Mouse (Mus musculus) retina, postnatal 1 day (tissue): ENCODE results near the gene L3hypdh.

Experiments
- DNase-seq: peaks from one replicate; pipeline ENCODE4 v3.0.0-alpha.2; 2012

Gene L3hypdh

GRCm38 (mm10) chr12:72085329-72086165 is at the start of gene L3hypdh, which contains the start of gene Jkamp:
Gene L3hypdh, minus strand, starts transcription at chr12:72085439.
Gene Jkamp, plus strand, starts transcription at chr12:72085589.
- DNase-seq: peak; percentile 100

DNA sequence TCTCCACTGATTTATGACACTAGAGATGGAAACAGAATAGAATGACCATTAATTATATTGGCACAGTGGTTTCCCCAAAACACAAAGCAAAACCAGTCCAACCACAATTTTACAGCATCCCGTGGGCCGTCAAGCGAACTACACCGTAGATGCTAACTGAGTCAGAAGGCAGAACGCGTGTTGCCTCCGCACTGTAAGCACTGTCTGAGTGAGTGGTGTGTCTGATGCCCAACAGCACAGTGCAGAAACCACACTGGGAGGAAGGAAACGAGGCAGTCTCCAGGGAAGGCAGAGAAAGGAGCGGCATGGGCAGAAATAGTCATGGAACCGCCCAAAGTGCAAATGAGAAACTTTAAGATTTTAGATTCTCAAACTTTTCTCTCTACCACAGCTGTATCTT is 44.0 kb upstream of the L3hypdh start:
- no peak for DNase-seq

- DNase-seq: no peak
Observed at GRCm38 (mm10) chr12:72115686-72116345, 30.6 kb upstream of the L3hypdh start.

DNA sequence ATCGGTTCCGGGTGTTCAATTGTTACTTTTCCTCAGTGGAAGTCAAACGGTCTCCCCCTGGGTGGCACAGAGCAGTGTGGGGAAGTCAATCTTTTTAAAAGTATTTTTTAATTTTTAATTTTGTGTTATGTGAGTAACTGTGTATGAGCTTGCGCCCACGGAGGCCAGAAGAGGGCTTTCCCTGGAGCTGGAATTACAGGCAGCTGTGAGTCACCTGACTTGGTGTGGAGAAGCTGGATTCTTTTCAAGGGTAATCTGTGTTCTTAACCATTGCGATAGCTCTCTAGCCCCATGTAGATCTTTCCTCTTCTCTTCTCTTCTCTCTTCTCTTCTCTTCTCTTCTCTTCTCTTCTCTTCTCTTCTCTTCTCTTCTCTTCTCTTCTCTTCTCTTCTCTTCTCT is 29.9 kb upstream of the L3hypdh start:
- no peak for DNase-seq

- peak; percentile 89 for DNase-seq
Observed at GRCm38 (mm10) chr12:72104525-72105281, 19.5 kb upstream of the L3hypdh start.

DNA sequence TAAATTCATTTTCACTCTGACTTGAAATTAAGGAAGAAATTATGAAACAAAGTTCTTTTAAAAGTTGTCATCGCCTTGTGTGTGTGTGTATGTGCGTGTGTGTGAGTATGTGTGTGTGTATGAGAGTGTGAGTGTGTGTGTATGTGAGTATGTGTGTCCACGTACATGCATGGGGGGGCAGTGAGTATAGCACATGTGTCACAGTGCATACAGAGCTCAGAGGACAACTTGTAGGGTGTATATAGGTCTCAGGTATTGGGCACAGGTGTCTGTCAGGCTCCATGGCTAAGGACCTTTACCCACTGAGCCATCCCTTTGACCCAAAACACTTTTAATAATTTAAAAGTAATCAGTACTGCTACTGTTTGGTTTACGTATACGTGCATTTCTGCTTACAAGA is 18.8 kb upstream of the L3hypdh start:
- DNase-seq: no peak

DNA sequence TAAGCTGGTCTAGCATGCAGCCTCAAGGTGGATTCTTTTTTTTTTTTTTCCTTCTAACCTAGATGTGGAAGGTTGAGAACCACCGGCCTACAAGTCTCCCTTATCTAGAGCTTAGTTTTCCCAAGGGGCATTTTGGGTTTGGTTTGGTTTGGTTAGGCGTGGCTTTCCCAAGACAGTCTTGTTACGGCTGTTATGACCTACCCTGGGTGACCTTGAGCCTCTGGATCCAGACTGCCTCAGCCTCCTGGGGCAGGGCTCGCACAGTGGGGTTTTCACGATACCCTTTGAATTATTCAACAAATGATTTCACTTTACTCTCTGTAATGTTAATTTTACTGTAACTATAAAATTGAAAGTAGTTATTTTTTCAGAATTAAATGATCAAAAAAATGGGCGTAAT is 17.5 kb upstream of the L3hypdh start:
- DNase-seq: no peak

GRCm38 (mm10) chr12:72096966-72097365 is 11.7 kb upstream of the L3hypdh start:
- no peak for DNase-seq

DNA sequence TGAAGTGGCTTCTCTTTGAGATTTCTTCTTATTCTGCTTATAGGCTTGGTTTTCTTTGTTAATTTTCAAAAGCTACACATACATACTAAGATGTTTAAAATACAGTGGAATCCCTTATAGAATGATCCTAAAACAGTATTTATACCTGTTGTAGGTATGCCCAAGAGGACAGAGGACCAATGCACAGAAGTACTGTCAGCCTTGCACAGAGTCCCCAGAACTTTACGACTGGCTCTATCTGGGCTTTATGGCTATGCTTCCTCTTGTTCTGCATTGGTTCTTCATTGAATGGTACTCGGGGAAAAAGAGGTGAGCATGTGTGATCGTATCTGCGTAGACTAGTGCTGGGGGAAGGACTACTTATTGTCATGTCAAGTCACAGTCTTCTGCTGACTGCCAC is 4.6 kb upstream of the L3hypdh start:
- no peak for DNase-seq

DNA sequence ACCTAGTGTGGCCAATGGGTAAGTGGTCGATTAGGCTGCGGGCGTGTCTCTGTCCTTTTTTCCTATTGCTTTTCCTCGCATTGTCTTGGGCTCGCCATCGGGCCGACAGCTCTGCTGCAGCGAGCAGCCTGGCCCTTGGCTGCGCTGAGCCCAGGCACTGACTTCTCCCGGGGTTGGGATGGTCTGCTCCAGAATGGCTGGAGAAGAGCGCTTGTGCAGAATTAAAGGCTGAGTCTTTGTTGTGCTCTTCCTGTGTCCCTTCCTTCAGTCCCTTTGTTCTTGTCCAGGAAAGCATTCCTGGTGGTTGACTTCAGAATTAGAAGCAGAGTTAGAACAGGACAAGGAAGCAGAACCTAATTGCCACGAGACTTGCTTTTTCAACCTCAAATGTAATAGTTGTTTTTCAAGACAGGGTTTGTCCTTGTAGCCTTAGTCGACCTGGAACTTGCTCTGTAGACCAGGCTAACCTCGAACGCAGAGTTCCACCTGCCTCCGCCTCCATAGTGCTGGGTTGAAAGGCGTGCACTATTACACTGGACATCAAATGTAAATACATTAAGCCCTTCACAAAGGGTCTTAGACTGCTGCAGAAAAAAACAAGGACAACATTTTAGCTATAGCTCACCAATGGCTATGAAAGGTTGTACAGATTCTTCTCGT is 1.1 kb upstream of the L3hypdh start:
- no peak for DNase-seq

DNA sequence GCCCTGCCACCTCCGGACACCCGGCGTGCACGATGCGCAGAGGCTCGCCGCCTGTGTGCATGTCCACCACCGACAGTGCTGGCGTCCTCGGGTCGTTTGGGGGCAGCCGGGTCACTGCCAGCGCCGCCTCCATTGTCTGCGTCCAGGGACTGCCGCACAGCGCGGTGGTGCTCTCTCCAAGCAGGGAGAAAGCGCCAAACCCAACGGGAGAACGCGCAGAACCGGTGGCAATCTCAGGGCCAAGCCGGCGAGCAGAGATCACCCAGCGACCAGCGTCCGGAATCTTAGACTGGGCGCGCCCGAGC is 263 bp downstream of the L3hypdh start:
- no peak for DNase-seq

DNA sequence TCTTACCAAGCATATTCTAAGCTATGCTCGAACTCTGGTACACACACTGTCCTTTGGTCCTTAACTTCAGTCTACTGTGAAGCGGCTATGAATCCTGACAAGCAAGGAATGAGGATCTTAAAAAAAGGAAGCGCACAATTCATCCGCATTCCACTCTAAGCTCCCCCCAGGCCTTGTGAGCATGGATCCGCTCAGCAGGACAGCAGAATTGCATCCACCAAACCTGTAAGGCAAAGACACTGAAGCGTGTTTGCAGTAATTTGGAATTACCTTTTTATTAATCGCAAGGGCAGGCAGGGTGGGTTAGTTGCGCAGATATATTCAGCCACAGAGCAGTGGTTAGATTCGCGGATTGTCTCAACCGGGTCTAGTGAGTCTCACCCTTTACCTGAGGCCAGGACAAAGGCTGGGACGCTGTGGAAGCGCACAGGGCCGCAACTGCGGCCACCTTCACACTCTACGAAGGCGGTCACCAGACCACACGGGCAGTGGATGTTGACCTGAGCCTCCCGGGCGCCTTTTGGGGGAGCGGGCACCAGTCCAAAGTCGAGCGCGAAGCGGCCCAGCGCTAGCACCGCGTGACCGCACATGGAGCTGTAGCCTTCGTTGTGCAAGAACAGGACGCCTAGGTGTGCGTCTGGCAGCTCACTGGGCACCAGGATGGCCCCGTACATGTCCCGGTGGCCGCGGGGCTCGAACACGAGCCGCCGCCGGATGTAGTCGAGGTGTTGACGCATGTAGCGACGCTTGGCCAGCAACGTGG is 797 bp downstream of the L3hypdh start:
- DNase-seq: peak; percentile 56

- peak; percentile 16 for DNase-seq
Observed at GRCm38 (mm10) chr12:72083265-72083664, 2.0 kb downstream of the L3hypdh start.

GRCm38 (mm10) chr12:72082370-72082769 is 2.9 kb downstream of the L3hypdh start:
- DNase-seq: peak; percentile 26

DNA sequence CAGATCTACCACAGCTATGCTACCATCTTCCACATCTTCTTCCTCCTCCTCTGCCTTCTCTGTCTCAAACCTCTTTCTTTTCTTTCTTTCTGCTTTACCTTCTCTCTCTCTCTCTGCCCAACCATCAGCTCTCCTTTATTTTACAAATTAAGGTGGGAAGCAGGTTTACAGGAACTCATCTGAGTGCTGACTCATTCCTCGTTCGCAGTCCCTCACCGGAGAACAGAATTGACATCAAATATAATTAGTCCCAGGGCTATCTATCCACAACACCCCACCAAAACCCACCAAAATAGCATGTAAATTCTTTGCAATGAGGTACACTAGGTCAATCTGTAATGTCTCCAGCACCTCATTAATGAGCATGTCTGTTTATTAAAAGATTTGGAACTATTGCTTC is 3.3 kb downstream of the L3hypdh start:
- DNase-seq: no peak

DNA sequence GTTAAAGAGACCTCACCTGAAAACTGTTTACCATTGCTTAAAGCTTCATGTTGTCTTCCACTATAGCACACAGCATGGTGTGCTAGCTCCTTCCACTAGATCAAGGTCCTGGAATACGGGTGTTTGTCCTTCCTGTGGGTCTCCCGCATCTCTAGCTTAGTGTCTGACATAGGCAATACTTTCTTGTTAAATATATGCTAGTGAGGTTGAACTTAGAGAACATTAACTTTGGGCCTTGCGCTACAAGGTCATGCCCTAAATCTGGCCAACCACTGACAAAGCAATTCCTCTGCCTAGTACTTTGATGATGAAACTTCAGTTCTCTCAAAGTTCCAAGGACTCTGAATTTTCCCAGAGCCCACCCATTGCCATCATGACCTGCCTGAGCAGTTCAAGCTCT is 7.0 kb downstream of the L3hypdh start:
- DNase-seq: no peak

DNA sequence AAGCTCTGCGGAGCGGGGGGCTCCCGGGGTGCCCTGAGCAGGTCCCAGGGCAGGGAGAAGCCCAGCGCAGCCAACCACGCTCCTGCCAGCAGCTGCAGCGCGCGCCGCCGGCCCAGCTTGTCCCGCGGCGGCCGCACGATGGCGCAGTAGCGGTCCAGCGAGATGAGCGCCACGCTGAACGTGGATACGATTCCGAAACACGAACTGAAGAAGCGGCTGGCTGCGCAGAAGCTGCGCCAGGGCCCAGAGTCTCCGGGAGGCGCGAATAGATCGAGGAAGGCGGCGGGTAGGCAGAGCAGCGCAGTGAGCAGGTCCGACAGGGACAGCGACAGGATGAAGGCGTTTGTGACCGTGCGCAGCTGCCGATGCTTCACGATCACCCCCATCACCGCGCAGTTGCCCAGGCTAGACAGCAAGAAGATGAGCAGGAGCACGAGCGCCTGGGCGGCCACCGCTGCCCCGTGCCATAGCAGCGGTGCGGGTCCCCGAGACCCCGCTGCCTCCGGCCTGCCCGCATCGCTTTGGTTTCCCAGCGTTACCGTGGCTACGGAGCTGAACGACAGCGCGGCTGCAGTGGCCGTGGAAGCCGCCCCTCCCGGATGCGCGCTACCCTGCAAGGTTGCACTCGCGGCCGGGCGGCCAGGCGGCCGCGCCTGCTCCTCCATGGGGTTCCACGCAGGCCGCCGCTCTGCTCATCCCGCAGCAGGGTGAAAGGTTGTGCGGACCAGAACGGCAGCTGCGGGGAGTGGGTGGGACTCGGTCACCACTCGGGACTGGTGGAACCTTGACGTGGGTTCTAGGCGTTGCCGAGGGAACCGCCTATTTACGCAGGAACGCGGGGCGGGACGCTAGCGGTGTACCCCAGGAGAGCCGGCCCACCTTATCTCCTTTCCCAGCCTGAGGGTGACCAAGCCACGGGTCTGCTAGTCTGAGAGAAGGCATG is 14.6 kb downstream of the L3hypdh start, which contains the start of gene Gpr135:
Gene Gpr135 (minus strand): TSS at position 799 of the 943 bp plus-strand sequence.
- DNase-seq: peak; percentile 93

- DNase-seq: no peak
Observed at GRCm38 (mm10) chr12:72069626-72070326, 15.5 kb downstream of the L3hypdh start.

DNA sequence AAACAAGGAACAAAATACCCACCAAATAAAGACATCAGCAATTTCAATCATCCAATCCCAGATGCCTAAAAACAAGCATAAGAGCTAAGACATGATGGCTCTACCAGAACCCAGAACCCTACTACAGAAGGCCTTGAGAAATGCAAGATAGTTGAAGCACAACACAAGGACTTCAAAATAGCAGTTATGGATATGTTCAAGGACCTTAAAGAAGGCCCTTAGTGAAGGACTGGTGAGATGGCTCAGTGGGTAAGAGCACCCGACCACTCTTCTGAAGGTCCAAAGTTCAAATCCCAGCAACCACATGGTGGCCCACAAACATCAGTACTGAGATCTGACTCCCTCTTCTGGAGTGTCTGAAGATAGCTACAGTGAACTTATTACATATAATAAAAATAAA is 27.5 kb downstream of the L3hypdh start:
- DNase-seq: no peak

GRCm38 (mm10) chr12:72053851-72054250 is 31.4 kb downstream of the L3hypdh start:
- DNase-seq: peak; percentile 67
